Mouse (Mus musculus): ENCODE measurements around the gene Olfr1222.
"Not testable (repeated sequence)": the region's sequence is repeated elsewhere in the genome, so short reads cannot be mapped to it uniquely, and the experiment has no call there.

The Olfr1222 gene

DNA sequence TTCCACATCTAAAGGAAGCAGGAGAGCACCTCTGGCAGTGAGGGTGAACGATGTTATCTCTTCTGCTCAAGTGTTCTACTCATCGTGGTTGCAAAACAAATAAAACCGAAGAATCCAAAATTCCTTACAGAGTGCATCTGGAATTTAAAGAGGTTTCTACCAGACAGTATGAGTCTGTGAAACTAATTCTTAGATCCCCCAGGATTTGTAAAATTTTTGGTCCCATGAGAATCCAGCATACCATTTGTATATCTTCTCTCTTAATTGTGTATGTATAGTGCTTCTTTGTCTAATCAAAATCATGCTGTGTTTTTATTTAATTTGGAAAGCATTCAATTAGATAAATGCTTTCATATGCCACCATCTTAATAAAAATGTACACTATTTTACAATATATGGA is at the start of gene Olfr1222:
Olfr1222 (minus strand) TSS at position 101 of the 400 bp plus-strand sequence.
- in situ Hi-C loops (cut with MseI, MboI): no loop called here

DNA sequence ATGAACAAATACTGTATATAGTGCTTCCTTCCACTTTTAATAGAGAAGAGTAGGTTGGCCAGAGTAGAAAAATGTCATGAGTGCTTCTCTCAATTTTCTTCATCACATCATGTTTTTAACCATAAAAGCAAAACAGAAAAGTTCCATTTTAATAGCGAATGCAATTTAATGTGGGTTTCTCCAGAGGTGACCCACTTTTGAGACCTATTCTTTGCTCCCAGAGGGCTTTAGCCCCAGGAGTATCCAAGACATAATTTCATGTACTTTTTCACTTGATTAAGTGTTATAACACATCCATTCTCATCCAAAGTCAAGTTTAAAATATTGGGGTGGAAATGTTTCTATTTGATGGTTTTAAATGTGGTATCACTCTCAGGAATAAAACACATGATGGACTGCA is 41.7 kb upstream of the Olfr1222 start, which contains the start of gene Olfr1225:
Olfr1225 (minus strand) TSS at position 101 of the 400 bp plus-strand sequence.
- in situ Hi-C loops (cut with MseI, MboI): no loop called here

DNA sequence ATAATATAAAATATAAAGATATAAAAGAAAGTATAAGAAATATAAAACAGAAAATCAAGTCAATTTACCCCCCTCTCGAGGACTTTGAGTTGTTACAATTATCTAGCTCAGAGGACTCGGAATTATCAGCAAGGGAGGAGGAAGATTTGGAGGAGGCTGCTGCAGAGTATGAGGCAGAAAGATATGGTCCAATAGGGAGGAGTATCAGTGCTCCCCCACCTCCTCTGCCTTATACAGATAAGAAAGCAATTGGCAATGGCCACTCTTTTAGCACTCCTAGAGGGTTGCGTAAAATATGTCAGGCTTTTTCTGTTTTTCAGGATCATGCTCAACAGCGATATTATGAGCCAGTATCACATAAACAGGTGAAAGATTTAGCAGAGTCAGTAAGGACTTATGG is 31.9 kb upstream of the Olfr1222 start:
- in situ Hi-C loops (cut with MseI, MboI): not testable (repeated sequence)

DNA sequence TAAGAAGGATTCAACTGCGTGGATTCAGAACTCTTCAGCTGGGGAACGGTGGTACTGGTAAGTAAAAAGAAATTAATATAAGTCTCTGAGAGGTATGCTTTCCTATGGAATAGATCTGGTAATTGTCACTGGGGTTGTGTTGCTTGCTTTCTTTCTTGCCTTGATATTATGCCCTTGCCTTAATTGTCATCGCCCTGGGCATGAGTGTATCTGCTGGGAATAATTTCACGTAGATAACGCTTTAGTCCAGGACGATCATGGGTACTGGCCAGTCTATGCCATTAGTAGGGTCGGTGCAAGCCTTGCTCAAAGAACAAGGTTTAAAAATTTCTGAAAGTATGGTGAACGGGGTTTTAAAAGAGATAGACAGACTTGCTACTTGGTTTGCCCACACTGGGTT is 31.1 kb upstream of the Olfr1222 start, which contains the start of gene Olfr1224-ps1:
Olfr1224-ps1 (minus strand) TSS at position 101 of the 400 bp plus-strand sequence.
- in situ Hi-C loops (cut with MseI, MboI): not testable (repeated sequence)

DNA sequence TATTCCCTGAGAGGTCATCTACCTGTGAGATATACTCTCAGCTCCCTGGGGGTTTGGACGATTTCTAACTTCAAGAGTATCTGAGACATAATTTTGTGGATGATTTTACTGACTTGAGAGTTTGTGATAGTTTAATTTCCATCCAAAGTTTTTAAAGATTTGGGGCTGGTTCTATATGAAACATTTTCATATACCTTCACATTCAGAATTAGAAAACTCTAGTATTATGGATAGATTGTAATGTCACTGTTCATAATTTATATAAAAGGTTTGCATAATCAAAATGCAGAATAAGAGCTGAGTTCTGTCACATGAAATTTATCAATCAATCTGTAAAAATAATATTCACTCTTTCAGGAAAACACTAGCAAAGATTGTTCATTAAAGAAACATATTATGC is 18.6 kb upstream of the Olfr1222 start, which contains the start of gene Olfr1223:
Olfr1223 (minus strand) TSS at position 101 of the 400 bp plus-strand sequence.
- in situ Hi-C loops (cut with MseI, MboI): no loop called here

DNA sequence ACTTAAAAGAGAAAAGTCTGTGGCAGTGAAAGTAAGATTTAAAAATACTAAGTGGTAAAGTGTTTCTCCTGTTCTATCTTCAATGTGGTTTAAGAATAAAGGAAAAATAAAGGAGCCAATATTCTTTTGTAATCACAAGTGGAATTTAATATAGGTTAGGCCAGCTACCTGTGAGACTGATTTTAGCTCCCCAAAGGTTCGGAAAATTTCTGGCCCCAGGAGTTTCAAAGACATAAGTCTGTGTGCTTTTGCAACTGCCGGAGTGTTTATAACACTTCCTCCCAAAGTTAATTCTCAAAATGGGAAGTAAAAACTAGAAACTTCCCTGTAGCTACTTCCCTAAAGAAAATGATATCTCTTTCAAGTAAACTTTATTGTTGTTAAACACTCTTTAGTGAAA is 15.7 kb downstream of the Olfr1222 start, which contains the start of gene Olfr1221:
Olfr1221 (minus strand) TSS at position 101 of the 400 bp plus-strand sequence.
- in situ Hi-C loops (cut with MseI, MboI): no loop called here

DNA sequence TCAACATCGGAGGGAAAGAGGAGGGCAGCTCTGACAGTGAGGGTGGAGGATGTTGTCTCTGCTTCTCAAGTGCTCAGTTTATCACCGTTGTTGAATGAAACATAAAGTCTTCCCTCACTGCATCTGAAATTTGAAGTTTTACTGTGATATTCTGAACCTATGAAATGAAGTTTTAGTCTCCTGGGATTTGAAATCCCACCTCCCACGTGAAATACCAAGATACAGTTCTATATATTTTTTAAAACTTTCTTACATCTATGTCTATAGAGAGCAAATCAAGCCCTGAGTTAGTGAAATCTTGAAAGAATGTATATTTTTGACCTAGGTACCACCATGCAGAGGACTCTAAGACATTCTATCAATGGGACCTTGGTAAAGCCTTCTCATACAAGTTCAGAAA is 26.1 kb downstream of the Olfr1222 start, which contains the start of gene Olfr1220:
Olfr1220 (minus strand) TSS at position 101 of the 400 bp plus-strand sequence.
- in situ Hi-C loops (cut with MseI, MboI): no loop called here

DNA sequence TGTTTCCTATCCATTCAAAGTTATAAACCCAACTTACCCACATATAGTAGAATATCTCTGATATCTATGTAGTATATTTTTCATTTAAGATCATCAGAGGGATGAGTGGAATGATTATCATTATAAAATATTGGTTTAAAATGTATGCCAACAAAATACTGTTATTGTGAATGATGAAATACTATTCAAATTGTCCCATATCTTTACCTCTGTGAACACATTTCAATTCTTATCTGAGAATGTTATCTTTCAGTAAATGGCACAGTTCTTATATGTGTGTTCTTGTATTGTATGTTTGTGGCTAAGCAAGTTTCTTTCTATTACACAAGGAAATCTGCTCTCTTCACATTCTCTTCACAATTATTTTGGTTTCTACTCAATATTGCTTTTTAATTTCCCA is 27.2 kb downstream of the Olfr1222 start:
- in situ Hi-C loops (cut with MseI, MboI): no loop called here

DNA sequence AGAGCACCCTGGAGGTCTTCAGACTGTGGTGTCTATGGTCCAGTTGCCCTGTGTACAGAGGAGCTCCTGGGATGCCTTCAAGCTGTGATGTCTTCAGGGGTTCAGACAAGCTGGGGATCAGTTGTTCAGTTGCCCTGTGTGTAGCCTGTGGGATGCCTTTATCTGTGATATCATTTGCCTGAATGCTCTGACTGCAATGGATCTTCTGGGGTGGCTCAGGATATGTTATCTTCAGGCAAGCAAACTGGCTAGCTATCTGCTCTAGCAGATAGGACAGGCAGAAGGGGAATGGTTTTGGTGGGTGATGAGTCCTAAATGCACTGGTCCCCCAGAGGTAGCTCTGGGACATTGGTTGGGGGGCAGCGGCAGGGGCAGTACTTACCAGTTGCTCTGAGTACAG is 39.0 kb downstream of the Olfr1222 start:
- in situ Hi-C loops (cut with MseI, MboI): no loop called here

DNA sequence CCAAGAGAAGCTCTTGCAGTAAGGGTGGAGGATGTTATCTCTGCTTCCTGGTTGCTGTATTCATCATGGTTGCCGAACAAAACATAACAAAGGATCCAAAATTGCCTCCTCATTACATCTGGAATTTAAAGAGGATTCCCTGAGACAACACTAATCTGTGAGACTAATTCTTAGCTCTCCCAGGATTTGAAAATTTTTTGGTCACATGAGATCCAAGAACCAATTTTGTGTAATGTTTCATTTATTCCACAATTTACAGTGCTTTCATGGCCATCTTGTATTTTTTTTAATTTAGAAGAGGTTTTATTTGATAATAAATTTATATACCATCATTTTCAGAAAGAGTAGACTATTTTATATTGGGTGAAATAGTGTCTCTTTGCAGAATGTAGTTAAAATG is 49.4 kb downstream of the Olfr1222 start, which contains the start of gene Olfr1219:
Olfr1219 (minus strand) TSS at position 101 of the 400 bp plus-strand sequence.
- in situ Hi-C loops (cut with MseI, MboI): no loop called here

DNA sequence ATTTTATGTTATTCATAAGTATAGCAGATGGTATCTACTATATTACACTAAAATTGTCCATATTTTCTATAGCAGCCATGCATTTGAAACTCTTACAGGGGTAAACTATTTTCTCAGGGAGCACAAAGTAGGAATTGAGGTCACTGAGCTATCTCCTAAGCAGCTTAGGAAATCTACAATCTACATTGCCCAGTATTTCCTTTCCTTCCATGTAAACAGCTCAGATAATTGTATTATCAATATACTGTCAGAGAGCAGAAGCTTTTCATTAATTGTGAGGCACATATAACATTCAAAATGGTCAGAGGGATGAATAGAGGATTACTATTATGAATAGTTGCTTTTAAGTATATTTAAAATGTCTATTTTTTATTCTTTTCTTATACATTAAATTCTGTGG is 51.4 kb downstream of the Olfr1222 start:
- in situ Hi-C loops (cut with MseI, MboI): no loop called here
